Mouse (Mus musculus) adipocyte (in vitro differentiated cells): ENCODE data around the gene Stfa2.
"Not testable (repeated sequence)": the region's sequence is repeated elsewhere in the genome, so short reads cannot be mapped to it uniquely, and the experiment has no call there.

Experiments used
- DNase-seq: peaks from one replicate; pipeline ENCODE4 v3.0.0-alpha.2; 2016; ENCODE audit warnings: low spot score

Gene Stfa2

GRCm38 (mm10) chr16:36408357-36408756 is at the start of gene Stfa2:
TSS of gene Stfa2 (minus strand) at chr16:36408457.
- DNase-seq, result no peak

GRCm38 (mm10) chr16:36455342-36455802 is 47.1 kb upstream of the Stfa2 start, which contains the start of gene Stfa3:
TSS of gene Stfa3 (minus strand) at chr16:36455392.
- no peak for DNase-seq

GRCm38 (mm10) chr16:36420979-36421378 is 12.7 kb upstream of the Stfa2 start:
- not testable (repeated sequence) for DNase-seq

- DNase-seq, result no peak
Observed at GRCm38 (mm10) chr16:36389060-36389459, 19.2 kb downstream of the Stfa2 start.

- DNase-seq, result not testable (repeated sequence)
Observed at GRCm38 (mm10) chr16:36367648-36368047, 40.6 kb downstream of the Stfa2 start, which contains the start of gene BC100530. TSS of gene BC100530 (minus strand) at chr16:36367748.
